Mouse (Mus musculus) spleen, adult 2 months (tissue): Measurements from ENCODE around the gene Plcb4. TPM values are rescaled to one million over a fixed set of nuclear protein-coding genes. Genes with fewer than 3 reads are reported as not detected.

Source experiments
- DNase-seq, 2 experiments: peaks; one replicate each; pipeline versions ENCODE4 v3.0.0 to v3.0.0-alpha.2; 2012 to 2021; ENCODE audit warnings: low spot score in 2 of 2, low read depth in 1 of 2
- H3K27ac ChIP-seq: fragments of 200-500 bp; 2 replicates; pipeline ENCODE4 v1.5.1; 2012; ENCODE audit warnings: low read length, inconsistent platforms; ENCODE audit not compliant: insufficient read depth
- H3K27me3 ChIP-seq: fragments of 200-500 bp; 2 replicates; pipeline ENCODE4 v1.6.1; 2012; ENCODE audit warnings: mild to moderate bottlenecking, moderate library complexity, low read length, inconsistent platforms; ENCODE audit not compliant: control insufficient read depth, insufficient read depth
- H3K36me3 ChIP-seq: fragments of 200-500 bp; 2 replicates; pipeline ENCODE4 v1.6.1; 2012; ENCODE audit warnings: mild to moderate bottlenecking, low read length, inconsistent platforms; ENCODE audit not compliant: control insufficient read depth, insufficient read depth
- H3K4me1 ChIP-seq: fragments of 200-500 bp; 2 replicates; pipeline ENCODE4 v1.6.1; 2011; ENCODE audit warnings: inconsistent platforms; ENCODE audit not compliant: control insufficient read depth, insufficient read depth, insufficient read length
- H3K4me3 ChIP-seq: fragments of 200-500 bp; 2 replicates; pipeline ENCODE4 v1.5.1; 2011; ENCODE audit warnings: mild to moderate bottlenecking, inconsistent platforms; ENCODE audit not compliant: insufficient read depth, insufficient read length; ENCODE audit errors: extremely low read depth
- CTCF ChIP-seq: fragments of 200-500 bp; IDR thresholded peaks from 2 replicates; pipeline ENCODE4 v1.5.1; 2011; ENCODE audit warnings: mild to moderate bottlenecking, inconsistent platforms; ENCODE audit not compliant: insufficient read depth, insufficient read length, insufficient replicate concordance; ENCODE audit errors: extremely low read depth
- POLR2A ChIP-seq: fragments of 200-500 bp; IDR thresholded peaks from 2 replicates; pipeline ENCODE4 v1.6.1; 2011; ENCODE audit warnings: low read depth, low read length, inconsistent platforms
- WGBS: fragments of 180-500 bp; shearing (Covaris S2); methylation state at CpG from one replicate; pipeline ENCODE4 v1.1.7; 2018; 5-methylcytosine and 5-hydroxymethylcytosine counted together
- polyA plus RNA-seq: library from polyadenylated mRNA; depleted of rRNA; stranded (reverse); fragments of >200 nt; gene quantifications from 2 replicates; pipeline ENCODE4 v1.2.3, GENCODE M21; 2012

The Plcb4 gene
- polyA plus RNA-seq, 1 experiment: 2.4 TPM

DNA sequence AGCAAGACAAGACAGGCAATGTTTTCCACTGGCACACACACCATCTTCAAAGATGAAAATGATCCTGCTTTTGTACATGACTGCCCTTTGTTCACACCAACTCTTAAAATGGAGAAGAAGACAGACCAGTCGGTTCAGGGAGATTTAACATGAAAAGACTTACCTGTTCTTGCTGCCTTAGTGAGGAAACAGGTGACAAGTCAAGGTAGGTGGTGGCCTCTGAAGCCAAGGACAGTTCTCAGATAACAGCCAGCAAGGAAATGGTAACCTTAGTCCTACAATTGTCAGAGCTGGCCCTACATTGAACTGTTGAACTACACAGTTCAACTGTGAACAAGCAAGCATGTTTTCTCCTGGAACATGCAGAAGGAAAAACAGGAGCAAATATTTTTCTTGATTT lies 17.8 kb upstream of the Plcb4 start:
- Histone ChIP-seq H3K4me3 (no peak overlapping the region), H3K27me3 (no peaks in the 10 kb centered on the region), H3K27ac (no peak overlapping the region), H3K36me3 (no peaks in the 10 kb centered on the region), H3K4me1 (no peaks in the 10 kb centered on the region)
- TF ChIP-seq CTCF: no peak
- no peak for TF ChIP-seq POLR2A
- DNase-seq: no peak
- WGBS: 84% methylated on average over 1 of the region's 1 CpGs

DNA sequence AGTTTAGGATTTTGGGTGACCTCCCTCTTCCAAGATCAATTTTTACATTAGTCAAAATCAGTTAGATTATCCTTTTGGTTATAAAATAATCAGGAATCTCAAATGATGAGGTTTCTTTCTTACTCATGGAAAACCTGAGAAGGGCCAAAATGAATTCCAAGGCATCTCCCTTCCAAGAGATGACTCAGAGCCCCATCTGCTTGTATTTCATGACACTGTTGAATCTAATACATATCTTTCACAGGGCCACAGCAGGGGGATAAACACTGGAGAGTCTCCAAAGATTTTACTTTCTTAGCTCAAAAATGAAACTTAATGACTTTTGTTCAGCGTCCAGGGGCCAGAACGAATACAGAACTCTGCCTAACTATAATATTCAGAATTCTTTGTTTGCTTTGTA lies 17.2 kb upstream of the Plcb4 start:
- no peaks in the 10 kb centered on the region for H3K36me3 ChIP-seq
- DNase-seq: no peak
- no peak overlapping the region for H3K4me3 ChIP-seq
- no peaks in the 10 kb centered on the region for H3K27me3 ChIP-seq
- no peak for TF ChIP-seq POLR2A
- no peak for TF ChIP-seq CTCF
- WGBS: 90% methylated on average over 2 of the region's 2 CpGs
- no peak overlapping the region for H3K27ac ChIP-seq
- no peaks in the 10 kb centered on the region for H3K4me1 ChIP-seq

DNA sequence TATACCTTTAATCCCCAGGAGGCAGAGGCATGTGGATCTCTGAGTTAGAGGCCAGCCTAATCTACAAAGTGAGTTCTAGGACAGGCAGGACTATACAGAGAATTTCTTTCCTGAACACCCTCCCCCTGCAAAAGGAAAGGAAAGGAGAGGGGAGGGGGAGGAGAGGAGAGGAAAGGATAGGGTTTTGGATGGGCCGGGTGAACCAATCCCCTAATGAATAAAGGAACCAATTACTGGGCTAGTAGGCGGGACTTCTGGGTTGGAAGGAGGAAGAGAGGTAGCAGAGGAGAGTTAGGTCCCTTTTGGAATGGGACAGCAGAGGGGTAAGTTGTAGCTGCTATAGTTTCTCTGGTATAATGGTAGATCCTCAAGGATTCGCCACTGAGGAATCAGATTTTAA lies 12.6 kb upstream of the Plcb4 start:
- DNase-seq: no peak
- Histone ChIP-seq H3K27me3 (no peaks in the 10 kb centered on the region), H3K27ac (no peak overlapping the region), H3K36me3 (no peaks in the 10 kb centered on the region), H3K4me1 (no peaks in the 10 kb centered on the region), H3K4me3 (no peak overlapping the region)
- no peak for TF ChIP-seq POLR2A
- 89% methylated on average over 3 of the region's 3 CpGs for WGBS

DNA sequence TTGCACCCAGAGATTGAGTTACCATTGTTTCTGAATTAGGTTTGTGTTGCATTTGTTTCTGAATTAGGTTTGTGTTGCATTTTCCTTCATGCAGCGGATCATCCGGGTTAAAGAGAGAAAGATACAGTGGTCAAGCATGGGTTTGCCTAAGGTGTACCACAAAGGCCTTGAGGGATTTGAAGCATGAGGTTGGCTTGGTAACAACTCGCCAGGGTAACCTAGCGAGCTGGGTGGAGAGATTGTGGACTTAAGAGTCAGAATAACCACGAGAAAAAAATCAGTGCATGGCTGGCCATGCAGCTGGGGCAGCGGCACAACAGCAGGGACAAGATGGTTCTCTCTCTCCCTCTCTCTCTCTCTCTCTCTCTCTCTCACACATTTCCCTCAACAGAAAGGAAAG lies 12.2 kb upstream of the Plcb4 start:
- WGBS: 89% methylated on average over 6 of the region's 6 CpGs
- no peak for TF ChIP-seq POLR2A
- TF ChIP-seq CTCF: no peak

DNA sequence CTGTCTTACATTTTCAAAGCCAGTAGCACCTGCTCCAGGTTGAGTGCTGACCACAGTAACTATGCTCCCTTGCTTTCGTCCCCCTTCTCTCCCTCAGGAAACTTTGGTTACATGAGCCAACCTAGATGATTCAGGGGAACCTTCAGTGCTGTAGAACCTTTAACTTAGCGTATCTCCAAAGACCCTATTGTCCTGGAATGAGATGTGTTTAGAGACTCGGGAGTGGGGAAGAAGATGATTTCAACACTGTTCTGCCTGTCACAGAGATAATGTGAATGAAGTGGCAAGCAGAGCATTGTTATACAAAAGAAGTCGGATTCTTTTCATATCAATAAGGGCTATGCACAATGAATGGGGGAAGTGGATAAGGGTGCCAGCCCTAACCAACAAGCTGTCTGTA lies 10.8 kb upstream of the Plcb4 start:
- H3K4me3 ChIP-seq: no peak overlapping the region
- TF ChIP-seq CTCF (no peak), POLR2A (no peak)
- no peaks in the 10 kb centered on the region for H3K4me1 ChIP-seq
- 83% methylated on average over 4 of the region's 4 CpGs for WGBS
- no peak overlapping the region for H3K27ac ChIP-seq
- DNase-seq: no peak
- no peaks in the 10 kb centered on the region for H3K36me3 ChIP-seq
- no peaks in the 10 kb centered on the region for H3K27me3 ChIP-seq

More for the DNA sequence above, 12.2 kb upstream of the Plcb4 start:
- no peaks in the 10 kb centered on the region for H3K36me3 ChIP-seq
- no peaks in the 10 kb centered on the region for H3K27me3 ChIP-seq
- no peak for DNase-seq
- no peak overlapping the region for H3K27ac ChIP-seq
- no peaks in the 10 kb centered on the region for H3K4me1 ChIP-seq
- no peak overlapping the region for H3K4me3 ChIP-seq

DNA sequence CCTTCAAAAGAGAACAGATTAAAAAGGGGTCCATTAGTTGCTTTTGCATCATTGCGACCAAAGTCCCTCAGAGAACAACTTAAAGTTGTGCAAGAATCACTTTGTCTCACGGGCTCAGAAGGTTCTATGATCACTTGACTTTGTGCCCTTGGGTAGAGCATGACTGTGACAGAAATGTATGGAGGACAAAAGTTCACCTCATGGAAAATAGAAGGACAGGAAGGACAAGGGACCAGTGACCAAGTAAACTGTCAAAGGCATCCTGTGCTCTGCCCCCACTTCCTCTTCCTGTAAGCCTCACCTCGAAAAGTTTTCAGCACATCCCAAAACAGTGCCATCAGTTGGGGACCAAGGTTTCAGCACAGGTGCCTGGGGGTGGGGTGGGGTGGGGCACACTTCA lies 7.9 kb upstream of the Plcb4 start:
- H3K4me3 ChIP-seq: no peak overlapping the region
- 54% methylated on average over 3 of the region's 3 CpGs for WGBS

DNA sequence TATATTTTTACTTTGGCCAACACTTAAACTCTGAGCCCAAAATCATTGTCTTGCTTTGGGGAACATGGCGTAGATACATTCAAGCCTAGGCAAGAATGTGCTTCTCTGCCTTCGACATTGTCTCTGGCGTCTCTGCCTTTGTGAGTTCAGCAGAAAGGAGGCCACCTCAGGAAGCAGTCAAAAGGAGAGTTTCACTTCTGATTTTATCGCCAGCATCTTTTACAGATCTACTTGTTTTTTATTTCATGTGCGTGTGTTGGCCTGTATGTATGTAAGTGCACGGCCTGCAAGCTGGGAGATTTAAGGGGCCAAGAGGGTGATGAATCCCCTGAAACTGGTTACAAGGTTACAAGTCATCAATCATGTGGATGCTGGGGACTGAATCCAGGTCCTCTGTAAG lies 6.8 kb upstream of the Plcb4 start:
- Histone ChIP-seq H3K27ac (no peak overlapping the region), H3K4me1 (no peaks in the 10 kb centered on the region), H3K4me3 (no peak overlapping the region), H3K27me3 (no peaks in the 10 kb centered on the region), H3K36me3 (no peaks in the 10 kb centered on the region)
- TF ChIP-seq POLR2A (no peak), CTCF (no peak)
- DNase-seq: no peak
- 76% methylated on average over 6 of the region's 6 CpGs for WGBS

More for the DNA sequence above, 7.9 kb upstream of the Plcb4 start:
- TF ChIP-seq CTCF: no peak
- TF ChIP-seq POLR2A: no peak
- H3K27me3 ChIP-seq: no peaks in the 10 kb centered on the region
- no peaks in the 10 kb centered on the region for H3K4me1 ChIP-seq
- DNase-seq: no peak
- H3K36me3 ChIP-seq: no peaks in the 10 kb centered on the region
- no peak overlapping the region for H3K27ac ChIP-seq
